Mouse (Mus musculus): Measurements from ENCODE around the gene Gm36079.
"Not testable (repeated sequence)": the region's sequence is repeated elsewhere in the genome, so short reads cannot be mapped to it uniquely, and the experiment has no call there.

Gm36079 gene

DNA sequence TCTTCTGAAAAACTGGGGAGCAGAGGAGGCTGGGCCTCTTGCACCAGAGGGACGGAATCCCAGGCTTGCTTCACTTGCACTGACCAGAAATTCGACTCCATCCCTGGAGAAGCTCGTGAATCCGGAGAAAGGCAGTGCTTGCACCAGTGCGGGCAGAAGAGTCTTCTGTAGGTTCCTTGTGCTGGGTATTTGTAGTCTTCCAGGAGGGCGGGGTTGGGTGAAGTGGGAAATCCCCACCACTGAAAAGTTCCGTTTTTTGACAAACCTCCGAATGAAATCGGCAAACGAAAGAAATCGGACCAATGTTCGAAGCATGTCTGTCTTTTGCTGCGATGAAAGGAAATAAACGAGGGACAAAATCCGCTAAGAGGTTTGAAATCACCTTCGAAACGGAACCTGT is at the start of gene Gm36079:
Gene Gm36079 (minus strand): TSS at position 101 of the 400 bp plus-strand sequence.
- DNase-seq (ENCODE audit: low read depth): not testable (repeated sequence)

DNA sequence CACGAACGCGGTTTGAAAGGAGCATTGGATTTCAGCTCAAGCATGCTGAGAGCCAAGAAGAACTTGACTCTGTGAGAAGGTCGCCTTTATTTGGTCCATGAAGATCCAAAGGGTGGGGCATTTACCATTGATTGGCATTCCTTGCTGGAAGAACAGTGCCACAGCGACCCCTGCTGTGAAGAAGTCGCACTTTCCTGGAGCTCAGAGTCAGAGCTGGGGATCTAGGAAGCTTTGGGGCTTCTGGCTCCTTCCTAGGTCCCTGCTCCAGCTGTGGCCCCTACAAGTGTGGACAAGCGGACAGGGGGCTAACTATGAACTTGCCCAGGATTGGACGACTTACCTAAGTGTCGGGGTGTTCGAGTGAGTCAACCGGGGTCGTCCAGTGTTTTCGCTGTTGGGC is 44.1 kb upstream of the Gm36079 start:
- not testable (repeated sequence) for DNase-seq (ENCODE audit: low read depth)

DNA sequence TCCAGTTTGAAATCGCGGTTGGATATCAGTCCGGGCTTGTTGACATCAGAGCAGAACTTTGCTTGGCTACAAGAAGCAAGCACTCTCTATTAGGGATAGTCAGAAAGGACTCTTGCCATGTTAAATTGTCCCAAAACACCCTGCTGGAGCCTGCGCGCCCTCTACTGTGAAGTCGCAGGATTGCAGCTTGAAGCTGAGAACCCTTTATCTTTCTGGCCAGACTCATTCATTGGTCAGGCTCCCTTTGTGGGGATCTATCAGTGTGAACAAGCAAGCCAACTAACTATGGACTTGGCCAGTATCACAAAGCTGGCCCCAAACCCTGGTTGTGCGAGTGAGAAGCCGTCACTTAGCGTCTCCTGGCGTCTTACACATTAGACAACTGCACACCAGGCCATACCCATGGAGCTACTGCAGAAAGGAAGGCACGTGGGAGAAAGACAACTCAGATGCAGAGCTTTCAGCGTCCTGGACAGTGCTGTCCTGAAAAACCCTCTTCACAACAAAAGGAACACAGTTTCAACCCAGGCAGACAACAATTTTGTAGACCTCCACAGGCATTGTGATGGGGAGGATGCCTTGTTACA is 43.3 kb upstream of the Gm36079 start:
- not testable (repeated sequence) for DNase-seq (ENCODE audit: low read depth)

DNA sequence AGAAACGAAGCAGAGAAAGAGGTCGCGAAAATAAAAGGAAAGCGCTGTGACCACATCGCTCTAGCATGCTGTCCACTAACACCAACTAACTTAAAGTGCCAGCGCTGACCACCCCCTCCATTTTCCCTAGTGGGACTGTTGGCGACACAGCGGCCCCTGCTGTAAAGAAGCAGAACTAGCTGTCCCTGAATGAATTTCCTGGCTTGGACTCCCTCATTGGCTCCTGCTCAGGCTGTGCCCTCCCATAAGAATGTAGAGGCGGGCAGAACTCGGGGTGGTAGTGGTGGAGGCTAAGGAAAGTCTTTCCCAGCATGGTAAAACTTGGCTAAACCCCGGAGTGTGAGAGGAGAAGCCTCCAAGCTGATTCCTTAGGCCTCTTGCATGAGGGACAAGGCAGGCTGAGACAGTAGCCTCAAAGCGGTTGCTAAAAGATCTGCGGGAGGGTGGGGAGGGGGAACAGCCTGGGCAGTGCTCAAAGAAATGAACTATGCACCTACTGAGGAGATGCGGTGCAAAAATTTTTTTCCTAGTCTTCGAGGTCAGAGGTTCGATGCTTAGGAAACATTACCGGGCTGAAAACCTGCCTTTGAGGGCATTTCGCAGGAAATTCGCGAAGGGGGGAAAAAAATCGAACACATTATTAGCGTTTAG is 36.8 kb upstream of the Gm36079 start:
- not testable (repeated sequence) for DNase-seq (ENCODE audit: low read depth)

DNA sequence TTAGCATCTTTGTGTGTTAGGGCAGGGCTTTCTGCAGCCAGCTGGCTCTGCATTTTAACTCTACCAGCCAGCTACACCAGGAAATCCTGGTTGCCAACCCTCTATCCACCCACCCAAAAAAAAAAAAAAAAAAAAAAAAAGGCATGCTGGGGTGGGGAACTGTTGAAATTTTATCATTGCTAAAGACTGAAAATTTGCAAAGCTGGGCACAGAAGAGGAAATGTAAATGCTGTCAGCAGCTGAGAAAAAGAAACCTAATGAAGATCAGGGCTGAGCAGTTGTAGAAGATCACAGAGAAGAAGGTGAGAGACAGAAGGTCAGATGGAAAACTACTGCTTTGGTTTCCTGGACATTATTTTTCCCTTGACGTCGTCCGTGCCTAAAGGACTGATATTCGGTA is 36.1 kb upstream of the Gm36079 start:
- DNase-seq (ENCODE audit: low read depth): not testable (repeated sequence)

DNA sequence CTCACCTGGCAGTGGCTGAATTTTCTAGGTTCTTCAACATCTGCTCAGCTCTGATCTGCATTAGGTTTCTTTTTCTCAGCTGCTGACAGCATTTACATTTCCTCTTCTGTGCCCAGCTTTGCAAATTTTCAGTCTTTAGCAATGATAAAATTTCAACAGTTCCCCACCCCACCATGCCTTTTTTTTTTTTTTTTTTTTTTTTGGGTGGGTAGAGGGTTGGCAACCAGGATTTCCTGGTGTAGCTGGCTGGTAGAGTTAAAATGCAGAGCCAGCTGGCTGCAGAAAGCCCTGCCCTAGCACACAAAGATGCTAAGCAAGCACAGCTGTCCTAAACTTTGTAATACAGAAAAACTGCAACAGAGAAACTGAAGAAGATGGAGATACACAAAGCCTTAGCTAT is 25.3 kb upstream of the Gm36079 start, which contains the start of gene Gm21188:
Gene Gm21188 (minus strand): TSS at position 110 of the 400 bp plus-strand sequence.
- DNase-seq (ENCODE audit: low read depth): not testable (repeated sequence)

DNA sequence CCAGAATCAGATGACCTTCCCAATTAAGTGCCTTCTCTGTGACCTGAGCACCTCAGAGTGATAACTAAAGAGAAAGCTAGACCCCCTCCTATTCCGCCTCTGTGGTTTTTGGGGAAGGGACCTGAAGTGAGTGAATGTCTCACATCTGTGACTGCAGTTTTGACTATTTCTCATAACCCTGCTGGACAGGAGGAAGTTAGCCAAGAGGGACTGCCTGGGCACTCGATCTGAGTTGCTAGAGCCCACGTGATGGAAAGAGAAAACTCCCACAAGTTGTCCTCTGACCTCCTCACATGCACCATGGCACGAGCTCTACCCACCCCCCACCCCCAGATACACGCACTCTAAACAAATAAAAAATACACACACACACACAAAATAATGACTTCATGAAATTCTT is 21.8 kb upstream of the Gm36079 start:
- not testable (repeated sequence) for DNase-seq (ENCODE audit: low read depth)

DNA sequence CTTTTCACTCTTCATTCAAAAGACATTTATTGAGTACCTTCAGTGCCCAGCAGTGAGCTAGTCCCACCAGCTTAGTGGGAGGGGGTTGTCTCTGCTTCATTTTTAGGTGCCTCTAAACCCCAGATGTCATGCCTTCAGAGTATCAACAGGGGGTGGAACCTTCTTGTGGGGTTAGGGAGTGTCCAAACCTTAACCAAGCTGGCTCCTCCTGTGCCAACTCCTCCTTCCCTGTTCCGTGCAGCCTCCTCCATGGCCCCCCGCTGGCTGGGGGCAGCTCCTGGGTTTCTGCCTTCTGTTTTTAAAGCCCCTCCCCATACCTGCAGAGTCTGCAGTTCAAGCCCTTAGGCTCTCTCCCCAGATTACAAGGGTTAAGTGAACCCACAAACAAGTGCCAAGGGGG is 21.4 kb upstream of the Gm36079 start:
- not testable (repeated sequence) for DNase-seq (ENCODE audit: low read depth)

DNA sequence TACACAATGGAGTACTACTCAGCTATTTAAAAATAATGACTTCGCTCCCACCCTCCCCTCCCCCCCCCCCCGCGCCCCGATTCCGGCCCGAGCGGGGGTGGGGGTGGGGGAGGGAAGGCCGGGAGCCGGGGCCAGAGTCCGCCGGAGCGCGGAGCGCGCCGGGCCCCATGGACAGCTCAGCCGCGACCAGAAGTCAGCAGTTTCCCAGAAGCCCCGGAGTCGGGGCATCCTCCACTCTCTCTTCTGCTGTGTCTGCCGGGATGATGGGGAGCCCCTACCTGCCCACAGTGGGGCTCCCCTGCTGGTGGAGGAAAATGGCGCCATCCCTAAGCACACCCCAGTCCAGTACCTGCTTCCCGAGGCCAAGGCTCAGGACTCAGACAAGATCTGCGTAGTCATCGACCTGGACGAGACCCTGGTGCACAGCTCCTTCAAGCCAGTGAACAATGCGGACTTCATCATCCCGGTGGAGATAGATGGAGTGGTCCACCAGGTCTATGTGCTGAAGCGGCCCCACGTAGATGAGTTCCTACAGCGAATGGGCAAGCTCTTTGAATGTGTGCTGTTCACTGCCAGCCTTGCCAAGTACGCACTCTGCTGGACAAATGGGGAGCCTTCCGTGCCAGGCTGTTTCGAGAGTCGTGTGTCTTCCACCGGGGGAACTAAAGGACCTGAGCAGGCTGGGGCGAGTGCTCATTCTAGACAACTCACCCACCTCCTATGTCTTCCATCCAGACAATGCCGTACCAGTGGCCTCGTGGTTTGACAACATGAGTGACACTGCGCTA is 19.8 kb upstream of the Gm36079 start:
- DNase-seq (ENCODE audit: low read depth): not testable (repeated sequence)

DNA sequence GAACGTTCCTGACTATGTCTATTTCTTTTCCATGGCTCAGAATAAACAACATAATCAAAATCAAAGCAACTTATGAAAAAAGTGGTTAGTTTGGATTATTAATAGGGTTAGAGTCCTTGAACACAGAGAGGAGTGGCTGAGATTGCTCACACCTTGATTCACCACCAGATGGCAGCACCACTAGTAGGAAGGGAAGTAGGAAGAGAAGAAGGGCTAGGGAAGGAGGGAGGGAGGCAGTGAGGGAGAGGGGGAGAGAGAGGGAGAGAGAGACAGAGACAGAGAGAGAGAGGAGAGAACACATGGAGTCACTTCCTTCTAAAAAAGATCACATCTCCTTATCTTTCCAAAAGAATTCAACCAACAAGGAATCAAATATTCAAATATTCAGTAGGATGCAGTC is 14.3 kb upstream of the Gm36079 start:
- not testable (repeated sequence) for DNase-seq (ENCODE audit: low read depth)

DNA sequence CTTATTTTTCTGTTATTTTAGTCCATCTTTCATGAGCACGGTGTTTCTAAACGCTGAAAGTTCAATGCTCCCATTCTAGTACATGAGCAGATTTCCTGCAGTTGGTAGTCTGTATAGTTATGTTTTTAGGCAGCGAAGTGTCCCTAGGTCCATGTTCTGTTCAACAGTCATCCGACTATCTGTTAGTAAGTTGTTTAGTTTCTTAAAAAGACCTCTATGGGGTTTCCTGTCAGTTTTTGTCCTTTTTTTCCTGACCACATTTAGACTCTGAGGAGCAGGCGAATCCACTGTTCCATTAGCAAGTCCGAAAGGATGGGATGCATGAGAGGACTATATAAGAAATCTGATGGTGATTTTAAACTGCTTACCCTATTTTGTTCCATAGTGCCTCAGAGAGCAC is 11.1 kb upstream of the Gm36079 start:
- DNase-seq (ENCODE audit: low read depth): not testable (repeated sequence)

DNA sequence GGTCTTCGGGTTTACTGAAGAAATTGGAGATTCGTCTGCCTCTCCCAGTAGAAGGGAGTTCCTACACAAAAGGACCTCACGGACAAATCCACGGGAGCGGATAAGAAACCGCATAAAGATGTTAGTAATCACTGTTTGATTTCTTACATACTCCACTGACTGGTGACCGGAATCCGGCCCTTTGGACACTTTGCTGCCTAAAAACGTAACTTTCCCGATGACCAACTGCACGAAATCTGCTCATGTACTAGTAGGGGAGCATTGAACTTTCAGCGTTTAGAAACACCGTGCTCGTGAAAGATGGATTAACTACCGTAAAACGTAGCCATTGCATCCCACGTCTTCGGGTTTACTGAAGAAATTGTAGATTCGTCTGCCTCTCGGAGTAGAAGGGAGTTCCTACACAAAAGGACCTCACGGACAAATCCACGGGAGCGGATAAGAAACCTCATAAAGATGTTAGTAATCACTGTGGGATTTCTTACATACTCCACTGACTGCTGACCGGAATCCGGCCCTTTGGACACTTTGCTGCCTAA is 9.8 kb upstream of the Gm36079 start:
- DNase-seq (ENCODE audit: low read depth): not testable (repeated sequence)

DNA sequence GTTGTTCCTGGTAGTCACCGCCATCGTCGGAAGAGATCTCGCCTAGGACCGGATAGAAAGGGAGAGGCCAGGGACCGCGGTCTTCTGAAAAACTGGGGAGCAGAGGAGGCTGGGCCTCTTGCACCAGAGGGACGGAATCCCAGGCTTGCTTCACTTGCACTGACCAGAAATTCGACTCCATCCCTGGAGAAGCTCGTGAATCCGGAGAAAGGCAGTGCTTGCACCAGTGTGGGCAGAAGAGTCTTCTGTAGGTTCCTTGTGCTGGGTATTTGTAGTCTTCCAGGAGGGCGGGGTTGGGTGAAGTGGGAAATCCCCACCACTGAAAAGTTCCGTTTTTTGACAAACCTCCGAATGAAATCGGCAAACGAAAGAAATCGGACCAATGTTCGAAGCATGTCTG is 8.3 kb upstream of the Gm36079 start:
- DNase-seq (ENCODE audit: low read depth): not testable (repeated sequence)

DNA sequence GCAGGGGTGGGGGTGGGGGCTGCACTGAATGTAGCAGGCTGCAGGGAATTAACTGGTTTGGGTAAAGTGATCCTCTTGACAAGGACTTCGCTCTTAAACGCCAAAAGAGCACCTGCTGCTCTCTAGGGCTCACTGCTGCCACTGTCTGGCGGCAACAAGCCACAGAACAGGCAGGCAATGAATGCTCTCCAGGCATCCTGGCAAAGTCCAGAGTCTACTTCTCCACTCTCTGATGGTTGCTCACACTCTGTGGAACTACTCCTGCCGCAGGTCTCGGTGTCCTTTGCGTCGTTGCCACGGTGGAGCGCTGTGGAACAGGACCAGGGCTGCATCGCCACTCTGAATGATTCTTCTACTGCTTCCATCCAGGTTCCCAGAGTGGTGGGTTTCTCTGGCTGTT is 7.8 kb upstream of the Gm36079 start:
- not testable (repeated sequence) for DNase-seq (ENCODE audit: low read depth)

DNA sequence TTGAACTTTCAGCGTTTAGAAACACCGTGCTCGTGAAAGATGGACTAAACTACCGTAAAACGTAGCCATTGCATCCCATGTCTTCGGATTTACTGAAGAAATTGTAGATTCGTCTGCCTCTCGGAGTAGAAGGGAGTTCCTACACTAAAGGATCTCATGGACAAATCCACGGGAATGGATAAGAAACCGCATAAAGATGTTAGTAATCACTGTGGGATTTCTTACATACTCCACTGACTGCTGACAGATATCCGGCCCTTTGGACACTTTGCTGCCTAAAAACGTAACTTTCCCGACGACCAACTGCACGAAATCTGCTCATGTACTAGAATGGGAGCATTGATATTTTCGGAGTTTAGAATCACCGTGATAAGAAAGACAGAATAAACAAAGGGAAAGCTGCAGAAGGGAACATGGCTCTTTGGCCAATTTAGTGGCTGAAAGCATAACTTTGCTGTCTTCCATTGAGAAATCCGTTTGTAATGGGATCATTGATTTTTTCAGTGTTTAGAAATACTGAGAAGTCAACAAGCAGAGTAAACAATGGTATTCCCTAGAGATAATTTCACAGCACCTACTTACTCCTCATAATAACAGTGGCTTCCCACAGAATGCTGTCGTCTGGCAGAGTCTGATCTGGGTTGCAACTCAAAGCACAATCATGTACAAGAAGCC is 6.8 kb upstream of the Gm36079 start:
- not testable (repeated sequence) for DNase-seq (ENCODE audit: low read depth)

DNA sequence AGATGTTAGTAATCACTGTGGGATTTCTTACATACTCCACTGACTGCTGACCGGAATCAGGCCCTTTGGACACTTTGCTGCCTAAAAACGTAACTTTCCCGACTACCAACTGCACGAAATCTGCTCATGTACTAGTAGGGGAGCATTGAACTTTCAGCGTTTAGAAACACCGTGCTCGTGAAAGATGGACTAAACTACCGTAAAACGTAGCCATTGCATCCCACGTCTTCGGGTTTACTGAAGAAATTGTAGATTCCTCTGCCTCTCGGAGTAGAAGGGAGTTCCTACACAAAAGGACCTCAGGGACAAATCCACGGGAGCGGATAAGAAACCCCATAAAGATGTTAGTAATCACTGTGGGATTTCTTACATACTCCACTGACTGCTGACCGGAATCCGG is 4.9 kb upstream of the Gm36079 start:
- not testable (repeated sequence) for DNase-seq (ENCODE audit: low read depth)

DNA sequence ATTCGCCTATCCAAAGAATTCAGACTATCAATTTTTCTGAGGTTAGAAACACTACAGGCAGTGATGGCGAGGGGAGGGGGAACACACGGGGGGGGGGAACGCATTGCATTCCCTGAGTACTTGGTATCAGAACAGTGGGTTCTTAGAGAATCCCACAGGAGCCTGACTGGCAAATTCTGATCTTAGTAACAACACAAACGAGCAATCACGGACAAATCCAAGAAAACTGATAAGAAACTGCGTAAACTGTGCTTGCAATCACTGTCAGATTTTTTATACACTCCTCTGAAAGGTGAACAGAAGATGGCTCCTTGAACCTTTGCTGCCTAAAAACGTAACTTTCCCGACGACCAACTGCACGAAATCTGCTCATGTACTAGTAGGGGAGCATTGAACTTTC is 557 bp upstream of the Gm36079 start:
- DNase-seq (ENCODE audit: low read depth): not testable (repeated sequence)

DNA sequence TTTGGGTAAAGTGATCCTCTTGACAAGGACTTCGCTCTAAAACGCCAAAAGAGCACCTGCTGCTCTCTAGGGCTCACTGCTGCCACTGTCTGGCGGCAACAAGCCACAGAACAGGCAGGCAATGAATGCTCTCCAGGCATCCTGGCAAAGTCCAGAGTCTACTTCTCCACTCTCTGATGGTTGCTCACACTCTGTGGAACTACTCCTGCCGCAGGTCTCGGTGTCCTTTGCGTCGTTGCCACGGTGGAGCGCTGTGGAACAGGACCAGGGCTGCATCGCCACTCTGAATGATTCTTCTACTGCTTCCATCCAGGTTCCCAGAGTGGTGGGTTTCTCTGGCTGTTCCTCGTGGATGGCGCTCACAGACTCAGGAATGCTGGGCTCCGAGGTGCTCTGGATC is 438 bp downstream of the Gm36079 start:
- DNase-seq (ENCODE audit: low read depth): not testable (repeated sequence)

DNA sequence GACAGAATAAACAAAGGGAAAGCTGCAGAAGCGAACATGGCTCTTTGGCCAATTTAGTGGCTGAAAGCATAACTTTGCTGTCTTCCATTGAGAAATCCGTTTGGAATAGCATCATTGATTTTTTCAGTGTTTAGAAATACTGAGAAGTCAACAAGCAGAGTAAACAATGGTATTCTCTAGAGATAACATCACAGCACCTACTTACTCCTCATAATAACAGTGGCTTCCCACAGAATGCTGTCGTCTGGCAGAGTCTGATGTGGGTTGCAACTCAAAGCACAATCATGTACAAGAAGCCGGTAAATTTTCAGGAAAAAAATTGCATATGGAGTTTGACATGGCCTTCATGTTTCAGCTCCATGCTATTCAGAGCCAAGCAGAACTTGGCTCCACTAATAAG is 1.2 kb downstream of the Gm36079 start:
- DNase-seq (ENCODE audit: low read depth): not testable (repeated sequence)

DNA sequence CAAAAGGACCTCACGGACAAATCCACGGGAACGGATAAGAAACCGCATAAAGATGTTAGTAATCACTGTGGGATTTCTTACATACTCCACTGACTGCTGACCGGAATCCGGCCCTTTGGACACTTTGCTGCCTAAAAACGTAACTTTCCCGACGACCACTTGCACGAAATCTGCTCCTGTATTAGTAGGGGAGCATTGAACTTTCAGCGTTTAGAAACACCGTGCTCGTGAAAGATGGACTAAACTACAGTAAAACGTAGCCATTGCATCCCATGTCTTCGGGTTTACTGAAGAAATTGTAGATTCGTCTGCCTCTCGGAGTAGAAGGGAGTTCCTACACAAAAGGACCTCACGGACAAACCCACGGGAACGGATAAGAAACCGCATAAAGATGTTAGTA is 1.8 kb downstream of the Gm36079 start:
- DNase-seq (ENCODE audit: low read depth): not testable (repeated sequence)

DNA sequence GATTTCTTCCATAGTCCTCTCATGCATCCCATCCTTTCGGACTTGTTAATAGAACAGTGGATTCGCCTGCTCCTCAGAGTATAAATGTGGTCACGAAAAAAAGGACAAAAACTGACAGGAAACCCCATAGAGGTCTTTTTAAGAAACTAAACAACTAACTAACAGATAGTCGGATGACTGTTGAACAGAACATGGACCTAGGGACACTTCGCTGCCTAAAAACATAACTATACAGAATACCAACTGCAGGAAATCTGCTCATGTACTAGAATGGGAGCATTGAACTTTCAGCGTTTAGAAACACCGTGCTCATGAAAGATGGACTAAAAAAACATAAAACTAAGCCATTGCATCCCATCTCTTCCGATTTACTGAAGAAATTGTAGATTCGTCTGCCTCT is 2.2 kb downstream of the Gm36079 start:
- DNase-seq (ENCODE audit: low read depth): not testable (repeated sequence)

DNA sequence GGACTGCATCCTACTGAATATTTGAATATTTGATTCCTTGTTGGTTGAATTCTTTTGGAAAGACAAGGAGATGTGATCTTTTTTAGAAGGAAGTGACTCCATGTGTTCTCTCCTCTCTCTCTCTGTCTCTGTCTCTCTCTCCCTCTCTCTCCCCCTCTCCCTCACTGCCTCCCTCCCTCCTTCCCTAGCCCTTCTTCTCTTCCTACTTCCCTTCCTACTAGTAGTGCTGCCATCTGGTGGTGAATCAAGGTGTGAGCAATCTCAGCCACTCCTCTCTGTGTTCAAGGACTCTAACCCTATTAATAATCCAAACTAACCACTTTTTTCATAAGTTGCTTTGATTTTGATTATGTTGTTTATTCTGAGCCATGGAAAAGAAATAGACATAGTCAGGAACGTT is 5.3 kb downstream of the Gm36079 start:
- DNase-seq (ENCODE audit: low read depth): not testable (repeated sequence)

All from c-Kit-positive CD71-negative TER-119-negative erythroid progenitor cells, embryonic 14.5 days (primary cell).